Mouse (Mus musculus) midbrain, embryonic 14.5 days (tissue): ENCODE data around the gene Tbcb. TPM values are rescaled to one million over a fixed set of nuclear protein-coding genes. Genes with fewer than 3 reads are reported as not detected.
"Not testable (repeated sequence)": the region's sequence is repeated elsewhere in the genome, so short reads cannot be mapped to it uniquely, and the experiment has no call there.

Source experiments
- ATAC-seq: fragments of 200-750 bp; cut with Nextera tagmentation; 2 replicates; pipeline ENCODE4 v1.8.0; 2017; ENCODE audit warnings: moderate number of reproducible peaks, moderate library complexity; ENCODE audit not compliant: low FRiP score, low TSS enrichment
- DNase-seq: peaks from one replicate; pipeline ENCODE4 v3.0.0-alpha.2; 2015
- H3K27ac ChIP-seq: fragments of 300-500 bp; sonication (generic); replicated peaks from 2 replicates; pipeline ENCODE4 v1.5.1; 2014; ENCODE audit warnings: mild to moderate bottlenecking, low read depth, low read length, moderate library complexity
- H3K27me3 ChIP-seq: fragments of 300-500 bp; sonication (generic); 2 replicates; pipeline ENCODE4 v1.6.1; 2014; ENCODE audit warnings: low read length, control low read depth, mixed read lengths; ENCODE audit not compliant: control insufficient read depth, insufficient read depth
- H3K36me3 ChIP-seq: fragments of 300-500 bp; sonication (generic); 2 replicates; pipeline ENCODE4 v1.6.1; 2014; ENCODE audit warnings: low read length, control low read depth; ENCODE audit not compliant: control insufficient read depth, insufficient read depth
- H3K4me1 ChIP-seq: fragments of 300-500 bp; sonication (generic); 2 replicates; pipeline ENCODE4 v1.6.1; 2014; ENCODE audit warnings: mild to moderate bottlenecking, antibody characterized with exemption, low read length, control low read depth; ENCODE audit not compliant: control insufficient read depth, insufficient read depth
- H3K4me2 ChIP-seq: fragments of 300-500 bp; sonication (generic); 2 replicates; pipeline ENCODE4 v1.6.1; 2014; ENCODE audit warnings: mild to moderate bottlenecking, low read length, moderate library complexity
- H3K4me3 ChIP-seq: fragments of 300-500 bp; sonication (generic); replicated peaks from 2 replicates; pipeline ENCODE4 v1.5.1; 2014; ENCODE audit warnings: low read depth, low read length
- H3K9ac ChIP-seq: fragments of 300-500 bp; sonication (generic); replicated peaks from 2 replicates; pipeline ENCODE4 v1.6.1; 2014; ENCODE audit warnings: mild to moderate bottlenecking, low read length, moderate library complexity
- H3K9me3 ChIP-seq: fragments of 300-500 bp; sonication (generic); 2 replicates; pipeline ENCODE4 v1.6.1; 2016; ENCODE audit warnings: low read length, control low read depth, mixed read lengths; ENCODE audit not compliant: control insufficient read depth
- WGBS: fragments of 180-500 bp; shearing (Covaris S2); extraction: QIAGEN DNeasy Blood & Tissue Kit; methylation state at CpG from one replicate; pipeline ENCODE4 v1.1.7; 2014; 5-methylcytosine and 5-hydroxymethylcytosine counted together
- polyA plus RNA-seq: library from polyadenylated mRNA; unstranded; fragments of >200 nt; fragmentation: Nextera tagmentation; extraction: Ambion mirVana; gene quantifications from 2 replicates; pipeline ENCODE4 v1.2.1, GENCODE M21; 2014

Tbcb gene
- polyA plus RNA-seq, 1 experiment from 2014 or later = 337 TPM

DNA sequence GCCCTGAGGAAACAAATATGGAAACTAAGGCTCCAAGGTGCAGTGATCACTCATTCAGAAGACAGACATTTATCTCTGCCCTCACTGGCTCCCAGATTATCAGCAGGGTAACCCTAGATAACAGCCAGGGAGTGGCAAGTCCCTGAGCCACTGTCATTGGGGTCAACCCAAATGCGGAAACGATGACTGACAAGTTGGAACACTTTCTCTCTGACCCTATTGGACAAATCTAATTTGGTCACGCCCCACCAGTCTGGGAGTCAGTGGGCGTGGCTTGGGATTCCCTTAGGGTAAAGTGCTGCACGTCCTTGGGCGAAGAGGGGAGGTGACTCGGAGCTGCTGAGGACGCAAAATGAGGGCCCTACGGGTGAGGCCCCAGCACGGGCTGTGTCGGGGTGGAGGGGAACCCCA lies 48.2 kb downstream of the Tbcb start, which contains the start of gene Cox7a1:
Cox7a1 (plus strand) TSS at position 266 of the 411 bp plus-strand sequence.
- DNase-seq (peak; percentile 76), ATAC-seq (peak; percentile 41; the same call in 1 of the 2 replicates)
- under 1% methylated on average over 11 of the region's 11 CpGs for WGBS
- Histone ChIP-seq H3K4me2 (peak within 1 kb of the TSS; percentile 34), H3K27me3 (no peaks in the 10 kb centered on the region), H3K9ac (no peak within 1 kb of the TSS; the same call in 1 of the 2 replicates), H3K9me3 (no peaks in the 10 kb centered on the region), H3K4me1 (peaks cover 4% of the 10 kb centered on the region; the same call in 1 of the 2 replicates), H3K36me3 (peaks cover 38% of the 10 kb centered on the region), H3K27ac (no peak within 1 kb of the TSS), H3K4me3 (no peak within 1 kb of the TSS)

DNA sequence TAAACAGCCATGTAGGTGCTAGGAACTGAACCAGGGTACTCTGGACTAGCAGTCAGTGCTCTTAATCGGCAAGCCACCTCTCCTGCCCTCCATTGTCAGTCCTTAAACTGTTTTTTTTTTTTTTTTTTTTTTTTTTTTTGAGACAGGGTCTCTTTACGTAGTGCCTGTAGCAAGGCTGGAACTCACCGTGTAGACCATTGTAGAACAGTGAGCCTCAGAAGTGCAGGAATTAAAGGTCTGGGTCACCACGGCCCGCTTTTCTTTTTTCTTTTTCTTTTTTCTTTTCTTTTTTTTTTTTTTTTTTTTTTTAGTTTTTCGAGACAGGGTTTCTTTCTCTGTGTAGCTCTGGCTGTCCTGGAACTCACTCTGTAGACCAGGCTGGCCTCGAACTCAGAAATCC lies 48.9 kb downstream of the Tbcb start:
- 67% methylated on average over 7 of the region's 7 CpGs for WGBS
- peaks cover 38% of the 10 kb centered on the region for H3K36me3 ChIP-seq

DNA sequence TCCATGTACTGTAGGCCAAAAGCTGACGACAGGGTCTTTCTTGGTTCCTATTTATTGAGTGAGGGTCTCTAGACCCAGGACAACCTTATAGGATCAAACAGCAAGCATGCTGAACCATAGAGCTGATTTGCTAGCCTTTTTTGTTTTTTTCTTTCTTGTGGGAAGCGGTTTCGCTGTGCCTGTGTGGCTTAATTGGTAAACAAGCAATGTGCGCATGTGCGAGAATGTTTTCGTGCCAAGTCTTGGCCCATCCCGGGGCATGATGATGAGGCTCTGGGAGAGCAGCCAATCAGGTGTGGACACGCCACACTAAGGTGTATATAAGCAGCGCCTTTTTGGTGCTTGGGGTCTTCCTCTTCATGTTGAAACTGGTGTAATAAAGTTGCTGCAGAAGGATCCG lies 50.1 kb downstream of the Tbcb start:
- DNase-seq, H3K9me3 ChIP-seq, H3K9ac ChIP-seq, H3K4me2 ChIP-seq, H3K4me3 ChIP-seq, ATAC-seq, H3K4me1 ChIP-seq, H3K27me3 ChIP-seq: not testable (repeated sequence)
- peak overlapping the region; percentile 37; the same call in 1 of the 2 replicates for H3K27ac ChIP-seq
- peaks cover 33% of the 10 kb centered on the region for H3K36me3 ChIP-seq
- WGBS = 94% methylated on average over 10 of the region's 10 CpGs

More for the DNA sequence above, 48.9 kb downstream of the Tbcb start:
- H3K27me3 ChIP-seq, H3K4me2 ChIP-seq, H3K27ac ChIP-seq, H3K4me3 ChIP-seq, H3K4me1 ChIP-seq, H3K9me3 ChIP-seq, H3K9ac ChIP-seq, ATAC-seq, DNase-seq: not testable (repeated sequence)

DNA sequence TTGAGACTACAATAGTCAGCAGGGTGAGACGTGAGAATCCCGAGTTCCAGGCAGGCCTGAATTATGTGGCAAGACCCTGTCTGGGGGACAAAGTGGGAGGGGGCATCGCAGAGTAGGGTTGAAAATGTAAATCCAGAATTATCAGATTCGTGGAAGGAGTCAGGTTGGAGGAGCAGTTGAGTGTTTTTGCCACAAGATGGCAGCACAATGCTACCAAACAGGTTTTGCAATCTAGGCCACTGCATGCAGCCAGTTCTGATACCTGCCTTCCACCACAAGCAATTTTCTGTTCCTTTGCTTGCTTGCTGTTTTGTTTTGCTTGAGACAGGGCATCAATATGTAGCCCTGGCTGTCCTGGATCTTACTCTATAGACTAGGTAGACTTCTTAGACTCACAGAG lies 50.8 kb downstream of the Tbcb start:
- H3K4me2 ChIP-seq = no peak overlapping the region
- peak overlapping the region; percentile 37; the same call in 1 of the 2 replicates for H3K27ac ChIP-seq
- peaks cover 4% of the 10 kb centered on the region; the same call in 1 of the 2 replicates for H3K4me1 ChIP-seq
- H3K36me3 ChIP-seq = peaks cover 32% of the 10 kb centered on the region
- DNase-seq (peak; percentile 90), ATAC-seq (no peak)
- H3K27me3 ChIP-seq = no peaks in the 10 kb centered on the region
- H3K4me3 ChIP-seq = no peak overlapping the region
- WGBS = 3% methylated on average over 4 of the region's 4 CpGs
- no peaks in the 10 kb centered on the region for H3K9me3 ChIP-seq
- H3K9ac ChIP-seq = no peak overlapping the region

DNA sequence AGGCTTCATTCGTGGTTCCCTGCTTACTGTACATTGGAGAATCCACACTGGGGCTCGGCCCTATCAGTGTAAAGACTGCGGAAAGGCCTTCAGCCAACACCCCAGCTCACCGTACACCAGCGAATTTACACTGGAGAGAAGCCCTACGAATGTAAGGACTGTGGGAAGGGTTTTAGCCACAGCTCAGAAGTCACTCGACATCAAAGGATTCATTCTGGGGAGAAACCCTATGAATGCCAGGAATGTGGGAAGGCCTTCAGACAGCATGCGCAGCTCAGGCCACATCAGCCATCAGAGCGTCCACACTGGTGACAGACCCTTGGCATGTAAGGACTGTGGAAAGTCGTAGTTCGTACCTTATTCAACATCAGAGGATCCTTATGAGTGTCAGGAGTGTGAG lies 53.8 kb downstream of the Tbcb start:
- 88% methylated on average over 11 of the region's 11 CpGs for WGBS
- no peak overlapping the region for H3K9ac ChIP-seq
- H3K4me1 ChIP-seq = no peaks in the 10 kb centered on the region
- no peak for ATAC-seq
- H3K36me3 ChIP-seq = peaks cover 29% of the 10 kb centered on the region
- no peak overlapping the region for H3K4me3 ChIP-seq
- H3K4me2 ChIP-seq = no peak overlapping the region
- no peaks in the 10 kb centered on the region for H3K27me3 ChIP-seq
- no peaks in the 10 kb centered on the region for H3K9me3 ChIP-seq
- no peak overlapping the region for H3K27ac ChIP-seq
- no peak for DNase-seq

DNA sequence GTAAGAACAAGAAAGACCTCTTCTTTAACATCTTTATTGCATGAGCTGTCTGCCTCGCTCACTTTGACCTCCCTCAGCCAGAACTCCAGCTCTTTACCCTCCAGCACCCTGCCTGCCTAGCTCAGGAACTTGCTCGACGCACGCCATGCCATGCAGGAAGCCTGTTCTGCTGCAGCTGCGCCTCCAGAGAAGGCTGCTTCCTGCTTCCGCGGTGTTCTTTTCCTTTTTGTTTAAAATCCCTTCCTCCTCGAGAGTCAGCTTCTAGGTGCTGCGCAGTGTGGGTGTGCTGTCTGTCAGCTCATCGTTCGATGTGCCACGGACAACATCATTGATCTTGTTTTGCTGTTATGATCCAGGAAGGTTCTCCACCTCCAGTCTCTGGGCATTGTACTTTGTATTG lies 55.6 kb downstream of the Tbcb start:
- no peak overlapping the region for H3K4me2 ChIP-seq
- H3K9ac ChIP-seq = no peak overlapping the region
- H3K36me3 ChIP-seq = peaks cover 29% of the 10 kb centered on the region
- WGBS = 87% methylated on average over 12 of the region's 12 CpGs
- no peaks in the 10 kb centered on the region for H3K4me1 ChIP-seq
- ATAC-seq = no peak
- H3K9me3 ChIP-seq = no peaks in the 10 kb centered on the region
- no peak for DNase-seq
- H3K27me3 ChIP-seq = no peaks in the 10 kb centered on the region
- H3K4me3 ChIP-seq = no peak overlapping the region
- no peak overlapping the region for H3K27ac ChIP-seq

Other genes with a start within 250 kb of the Tbcb start
- 3.3 and 5.5 TPM in 2 replicates for gene Zfp568, start 248.3 kb downstream of the Tbcb start, polyA plus RNA-seq
- 13.5 and 14.3 TPM in 2 replicates for gene Zfp14, start 180.9 kb downstream of the Tbcb start, polyA plus RNA-seq
- gene Zfp82, start 159.4 kb downstream of the Tbcb start, polyA plus RNA-seq = 11.3 and 11.6 TPM in 2 replicates
- gene Gm26920, start 141.9 kb downstream of the Tbcb start, polyA plus RNA-seq = 1.7 and 1.8 TPM in 2 replicates
- 17.5 and 21.1 TPM in 2 replicates for gene Zfp566, start 141.7 kb downstream of the Tbcb start, polyA plus RNA-seq
- gene Zfp260, start 137.5 kb downstream of the Tbcb start, polyA plus RNA-seq = 86.6 and 101 TPM in 2 replicates
- 10.7 and 11.7 TPM in 2 replicates for gene Zfp382, start 110.3 kb downstream of the Tbcb start, polyA plus RNA-seq
- 18.5 and 19.7 TPM in 2 replicates for gene Zfp146, start 62.5 kb downstream of the Tbcb start, polyA plus RNA-seq
- gene Cox7a1, start 48.1 kb downstream of the Tbcb start, polyA plus RNA-seq = 5.5 TPM in 2 replicates
- gene Capns1, start 33.5 kb downstream of the Tbcb start, polyA plus RNA-seq = 53.0 and 70.5 TPM in 2 replicates
- gene Polr2i, start 324 bp downstream of the Tbcb start, polyA plus RNA-seq = 176 and 240 TPM in 2 replicates
- gene Ovol3, start 3.5 kb upstream of the Tbcb start, polyA plus RNA-seq = not detected in 2 replicates
- gene Thap8, start 47.8 kb upstream of the Tbcb start, polyA plus RNA-seq = 0.58 and 0.61 TPM in 2 replicates
- 2.5 and 5.0 TPM in 2 replicates for gene Wdr62, start 48.1 kb upstream of the Tbcb start, polyA plus RNA-seq
- gene Clip3, start 59.5 kb upstream of the Tbcb start, polyA plus RNA-seq = 121 and 131 TPM in 2 replicates
- gene Alkbh6, start 76.4 kb upstream of the Tbcb start, polyA plus RNA-seq = 107 and 145 TPM in 2 replicates
- 9.3 and 10.2 TPM in 2 replicates for gene Syne4, start 82.5 kb upstream of the Tbcb start, polyA plus RNA-seq
- gene E130208F15Rik, start 89.5 kb upstream of the Tbcb start, polyA plus RNA-seq = not detected in 2 replicates
- 19.8 and 20.4 TPM in 2 replicates for gene Sdhaf1, start 91.6 kb upstream of the Tbcb start, polyA plus RNA-seq
- gene Lrfn3, start 130.5 kb upstream of the Tbcb start, polyA plus RNA-seq = 13.9 and 16.3 TPM in 2 replicates
- gene Tyrobp, start 181.5 kb upstream of the Tbcb start, polyA plus RNA-seq = 11.4 and 29.7 TPM in 2 replicates
- gene Hcst, start 187.6 kb upstream of the Tbcb start, polyA plus RNA-seq = 0.58 TPM in 1 of 2 replicates, not detected in the other
- gene Nfkbid, start 189.5 kb upstream of the Tbcb start, polyA plus RNA-seq = 1.4 and 2.3 TPM in 2 replicates
- 662 and 710 TPM in 2 replicates for gene Aplp1, start 213.3 kb upstream of the Tbcb start, polyA plus RNA-seq
- 5.0 and 5.7 TPM in 2 replicates for gene Kirrel2, start 225.4 kb upstream of the Tbcb start, polyA plus RNA-seq
- 0.74 and 1.4 TPM in 2 replicates for gene Nphs1, start 226.0 kb upstream of the Tbcb start, polyA plus RNA-seq